Mouse (Mus musculus) frontal cortex, postnatal 14 days (tissue): ENCODE results near the gene Map4k3.

Source experiments
- DNase-seq, 2 experiments: peaks; one replicate each; pipeline ENCODE4 v3.0.0; 2022; ENCODE audit warnings: low spot score in 2 of 2

Map4k3 gene

GRCm38 (mm10) chr17:80683821-80684576 lies 44.3 kb downstream of the Map4k3 start:
- DNase-seq = no peak

GRCm38 (mm10) chr17:80683041-80683440 lies 45.2 kb downstream of the Map4k3 start:
- no peak for DNase-seq

GRCm38 (mm10) chr17:80678190-80678589 lies 50.1 kb downstream of the Map4k3 start:
- no peak for DNase-seq

- DNase-seq = no peak
Observed at GRCm38 (mm10) chr17:80676859-80677535, 51.3 kb downstream of the Map4k3 start.

GRCm38 (mm10) chr17:80676211-80676610 lies 52.1 kb downstream of the Map4k3 start:
- DNase-seq = no peak

- DNase-seq = no peak
Observed at GRCm38 (mm10) chr17:80670395-80670794, 57.9 kb downstream of the Map4k3 start.

- no peak for DNase-seq
Observed at GRCm38 (mm10) chr17:80663623-80664022, 64.7 kb downstream of the Map4k3 start.

- no peak for DNase-seq
Observed at GRCm38 (mm10) chr17:80662836-80663620, 65.3 kb downstream of the Map4k3 start.

- no peak for DNase-seq
Observed at GRCm38 (mm10) chr17:80661896-80662295, 66.4 kb downstream of the Map4k3 start.

- no peak for DNase-seq
Observed at GRCm38 (mm10) chr17:80660707-80661380, 67.4 kb downstream of the Map4k3 start.

GRCm38 (mm10) chr17:80660234-80660633 lies 68.1 kb downstream of the Map4k3 start:
- no peak for DNase-seq

- DNase-seq = no peak
Observed at GRCm38 (mm10) chr17:80659821-80660220, 68.5 kb downstream of the Map4k3 start.

- no peak for DNase-seq
Observed at GRCm38 (mm10) chr17:80654323-80654722, 74.0 kb downstream of the Map4k3 start.

- DNase-seq = no peak
Observed at GRCm38 (mm10) chr17:80652740-80653139, 75.5 kb downstream of the Map4k3 start.

- DNase-seq = no peak
Observed at GRCm38 (mm10) chr17:80646843-80647242, 81.4 kb downstream of the Map4k3 start.

GRCm38 (mm10) chr17:80646131-80646530 lies 82.2 kb downstream of the Map4k3 start:
- no peak for DNase-seq

- DNase-seq = no peak
Observed at GRCm38 (mm10) chr17:80645694-80646034, 82.6 kb downstream of the Map4k3 start.

GRCm38 (mm10) chr17:80644983-80645693 lies 83.1 kb downstream of the Map4k3 start:
- no peak for DNase-seq

- no peak for DNase-seq
Observed at GRCm38 (mm10) chr17:80644567-80644966, 83.7 kb downstream of the Map4k3 start.

GRCm38 (mm10) chr17:80638121-80638520 lies 90.2 kb downstream of the Map4k3 start:
- DNase-seq = no peak

- no peak for DNase-seq
Observed at GRCm38 (mm10) chr17:80635794-80636193, 92.5 kb downstream of the Map4k3 start.
